Mouse (Mus musculus): ENCODE measurements around the gene Zmynd10.

- TF ChIP-seq EP300 (IDR thresholded peaks at IDR 0.05; ENCODE audit: insufficient read depth, low read depth, low read length) (no peak), CTCF (IDR thresholded peaks at IDR 0.05) (no peak)
Measured at GRCm38 (mm10) chr9:107538231-107538630, 8.9 kb upstream of the Zmynd10 start.

All from heart, adult 2 months (tissue).